Mouse (Mus musculus) 3T3-L1 (cell line): Measurements from ENCODE around the gene Urgcp.
A peak's percentile ranks its signal among the peaks of the same experiment; 100 is the strongest.

ENCODE experiments used
- DNase-seq: peaks from one replicate; pipeline ENCODE4 v3.0.0-alpha.2; 2015; ENCODE audit warnings: low read depth, low spot score

Gene Urgcp

GRCm38 (mm10) chr11:5715179-5715578 lies 47.0 kb downstream of the Urgcp start:
- DNase-seq, result no peak

- peak; percentile 89 for DNase-seq
Observed at GRCm38 (mm10) chr11:5707530-5708353, 54.4 kb downstream of the Urgcp start.

GRCm38 (mm10) chr11:5706874-5707529 lies 55.2 kb downstream of the Urgcp start:
- no peak for DNase-seq

- no peak for DNase-seq
Observed at GRCm38 (mm10) chr11:5705972-5706371, 56.2 kb downstream of the Urgcp start.

GRCm38 (mm10) chr11:5703341-5703740 lies 58.8 kb downstream of the Urgcp start:
- no peak for DNase-seq

GRCm38 (mm10) chr11:5702957-5703332 lies 59.2 kb downstream of the Urgcp start:
- no peak for DNase-seq

GRCm38 (mm10) chr11:5702271-5702956 lies 59.8 kb downstream of the Urgcp start:
- no peak for DNase-seq

GRCm38 (mm10) chr11:5701821-5702220 lies 60.4 kb downstream of the Urgcp start:
- DNase-seq, result no peak

- no peak for DNase-seq
Observed at GRCm38 (mm10) chr11:5701300-5701699, 60.9 kb downstream of the Urgcp start.

- no peak for DNase-seq
Observed at GRCm38 (mm10) chr11:5700808-5701207, 61.4 kb downstream of the Urgcp start.

- DNase-seq, result peak; percentile 73
Observed at GRCm38 (mm10) chr11:5691775-5692174, 70.4 kb downstream of the Urgcp start.

- DNase-seq, result no peak
Observed at GRCm38 (mm10) chr11:5684283-5684682, 77.9 kb downstream of the Urgcp start.

- DNase-seq, result peak; percentile 52
Observed at GRCm38 (mm10) chr11:5682541-5682940, 79.6 kb downstream of the Urgcp start.
